Mouse (Mus musculus) bone marrow macrophage, adult 2 months (primary cell): ENCODE measurements at regions not wholly inside any gene's neighbourhood (a gene's known extent, or its start where the extent isn't known, plus 50 kb on each side); places are given as distances from the start of the nearest gene placed in this dataset.
A peak's percentile ranks its signal among the peaks of the same experiment; 100 is the strongest.

Experiments
- H3K27ac ChIP-seq: 2 replicates; pipeline ENCODE4 v1.5.1; 2012; ENCODE audit warnings: low read depth, low read length; ENCODE audit not compliant: insufficient read depth
- H3K4me1 ChIP-seq: 2 replicates; pipeline ENCODE4 v1.6.1; 2012; ENCODE audit warnings: low read length; ENCODE audit not compliant: control insufficient read depth, insufficient read depth
- H3K4me3 ChIP-seq: 2 replicates; pipeline ENCODE4 v1.5.1; 2012; ENCODE audit warnings: mild to moderate bottlenecking, low read length, moderate library complexity; ENCODE audit not compliant: insufficient read depth
- CTCF ChIP-seq: IDR thresholded peaks from 2 replicates; pipeline ENCODE4 v1.5.1; 2012; ENCODE audit warnings: low read depth, mild to moderate bottlenecking, low read length, moderate library complexity
- POLR2A ChIP-seq: IDR thresholded peaks from 2 replicates; pipeline ENCODE4 v1.6.1; 2012; ENCODE audit warnings: mild to moderate bottlenecking, low read depth, low read length, borderline replicate concordance

DNA sequence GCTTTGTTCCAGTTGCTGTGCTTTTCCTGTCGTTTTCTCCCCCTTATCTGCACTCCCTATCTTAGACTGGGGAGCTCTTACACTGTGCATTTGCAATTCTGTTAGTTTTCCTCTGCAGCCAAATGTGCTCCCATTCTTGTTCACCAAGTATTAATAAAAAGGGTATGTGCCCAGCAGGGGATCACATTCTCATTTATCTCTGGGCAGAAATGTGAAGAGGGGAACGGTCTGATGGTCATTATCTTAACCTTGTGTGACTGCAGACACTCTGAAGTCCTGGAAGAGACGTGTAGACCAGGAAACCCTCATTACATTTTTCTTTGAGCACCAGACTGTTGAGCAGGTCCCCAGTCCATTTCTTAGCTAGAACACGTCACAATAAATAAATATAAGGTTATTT lies 336.6 kb downstream of the Rnd3 start:
- no peak overlapping the region for H3K27ac ChIP-seq
- no peak overlapping the region for H3K4me3 ChIP-seq
- TF ChIP-seq POLR2A, result no peak
- no peak for TF ChIP-seq CTCF
- H3K4me1 ChIP-seq, result peaks cover 12% of the 10 kb centered on the region

- Histone ChIP-seq H3K4me1 (peaks cover 14% of the 10 kb centered on the region), H3K27ac (no peak overlapping the region), H3K4me3 (no peak overlapping the region)
- TF ChIP-seq CTCF (no peak), POLR2A (no peak)
Measured at GRCm38 (mm10) chr2:50810336-50811066, 338.4 kb downstream of the Rnd3 start.

DNA sequence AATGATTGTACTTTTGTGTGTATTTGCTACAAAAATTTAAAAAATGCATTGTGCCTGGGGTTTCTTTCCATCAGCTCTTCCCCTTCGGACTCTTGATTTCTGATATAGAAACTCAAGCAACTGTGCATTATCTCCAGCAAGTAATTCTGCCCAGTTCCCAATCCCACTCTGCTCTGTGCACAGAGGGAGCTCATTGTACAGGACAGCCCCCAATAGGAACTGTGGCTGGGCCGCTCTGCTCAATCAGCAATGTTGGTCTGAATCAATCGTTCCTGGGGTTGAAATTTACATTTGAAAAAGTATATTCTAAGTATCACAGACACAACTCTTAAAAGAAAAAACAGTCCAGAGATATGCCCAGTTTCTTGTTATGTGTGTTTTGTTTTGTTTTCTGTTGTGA lies 339.1 kb downstream of the Rnd3 start:
- no peak overlapping the region for H3K27ac ChIP-seq
- TF ChIP-seq CTCF (no peak), POLR2A (no peak)
- no peak overlapping the region for H3K4me3 ChIP-seq
- H3K4me1 ChIP-seq, result peaks cover 15% of the 10 kb centered on the region

GRCm38 (mm10) chr2:50807162-50807960 lies 341.6 kb downstream of the Rnd3 start:
- TF ChIP-seq POLR2A (no peak), CTCF (no peak)
- Histone ChIP-seq H3K4me1 (0 out of 2 replicates have a peak, but pooled peaks cover 2% of the 10 kb centered on the region), H3K27ac (no peak overlapping the region), H3K4me3 (no peak overlapping the region)

GRCm38 (mm10) chr2:50805645-50806044 lies 343.3 kb downstream of the Rnd3 start:
- no peak overlapping the region for H3K27ac ChIP-seq
- 0 out of 2 replicates have a peak, but pooled peaks cover 2% of the 10 kb centered on the region for H3K4me1 ChIP-seq
- H3K4me3 ChIP-seq, result no peak overlapping the region
- TF ChIP-seq POLR2A (no peak), CTCF (no peak)

DNA sequence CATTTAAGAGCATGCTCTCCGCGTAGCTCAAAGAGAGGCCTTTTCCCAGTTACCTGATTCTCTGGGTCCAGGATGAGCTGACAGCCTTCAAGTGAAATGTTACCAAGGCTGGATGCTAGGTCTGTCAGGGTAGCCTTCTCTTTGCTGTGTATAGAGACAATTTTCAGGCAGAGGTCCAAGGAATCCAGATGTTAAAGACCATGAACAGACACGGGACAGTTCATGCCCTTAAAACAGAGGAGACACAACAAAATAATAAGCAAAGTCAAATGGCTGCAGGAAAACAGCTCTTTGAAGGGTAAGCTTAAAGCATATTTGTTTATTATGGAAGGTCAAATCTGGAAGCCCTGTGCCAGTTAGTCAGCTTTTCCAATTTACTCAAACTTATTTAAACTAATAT lies 352.8 kb downstream of the Rnd3 start:
- Histone ChIP-seq H3K4me1 (peaks cover 10% of the 10 kb centered on the region), H3K4me3 (no peak overlapping the region), H3K27ac (no peak overlapping the region)
- no peak for TF ChIP-seq CTCF
- TF ChIP-seq POLR2A, result no peak

DNA sequence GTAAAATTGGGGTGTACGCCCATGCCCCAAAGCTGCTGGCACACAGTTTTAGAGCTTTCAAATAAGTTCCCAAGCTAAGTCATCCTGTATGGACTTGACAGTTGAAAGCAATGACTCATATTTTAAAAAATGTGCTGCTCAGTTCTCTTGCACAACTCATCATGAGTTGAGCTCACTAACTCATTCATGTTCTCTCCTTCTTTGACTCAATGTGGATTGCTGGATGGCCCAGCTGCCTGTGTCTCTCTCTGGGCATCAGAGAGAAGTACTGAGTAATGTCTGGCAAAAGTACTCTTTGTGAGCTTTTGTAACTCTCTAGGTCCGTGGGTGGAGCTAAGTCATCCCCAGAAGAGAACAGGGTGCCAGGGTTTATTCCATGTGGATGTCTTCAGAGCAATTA lies 355.3 kb downstream of the Rnd3 start:
- Histone ChIP-seq H3K27ac (0 out of 2 replicates have a peak overlapping the region, but pooled peaks have one; percentile 0), H3K4me3 (no peak overlapping the region), H3K4me1 (peaks cover 17% of the 10 kb centered on the region)
- TF ChIP-seq POLR2A (no peak), CTCF (no peak)

GRCm38 (mm10) chr2:50793067-50793466 lies 355.8 kb downstream of the Rnd3 start:
- H3K4me1 ChIP-seq, result peaks cover 17% of the 10 kb centered on the region
- no peak overlapping the region for H3K27ac ChIP-seq
- TF ChIP-seq CTCF (no peak), POLR2A (no peak)
- no peak overlapping the region for H3K4me3 ChIP-seq

- no peak overlapping the region for H3K4me3 ChIP-seq
- no peak overlapping the region for H3K27ac ChIP-seq
- TF ChIP-seq CTCF, result no peak
- TF ChIP-seq POLR2A, result no peak
- peaks cover 20% of the 10 kb centered on the region for H3K4me1 ChIP-seq
Measured at GRCm38 (mm10) chr2:50789051-50789651, 359.8 kb downstream of the Rnd3 start.

DNA sequence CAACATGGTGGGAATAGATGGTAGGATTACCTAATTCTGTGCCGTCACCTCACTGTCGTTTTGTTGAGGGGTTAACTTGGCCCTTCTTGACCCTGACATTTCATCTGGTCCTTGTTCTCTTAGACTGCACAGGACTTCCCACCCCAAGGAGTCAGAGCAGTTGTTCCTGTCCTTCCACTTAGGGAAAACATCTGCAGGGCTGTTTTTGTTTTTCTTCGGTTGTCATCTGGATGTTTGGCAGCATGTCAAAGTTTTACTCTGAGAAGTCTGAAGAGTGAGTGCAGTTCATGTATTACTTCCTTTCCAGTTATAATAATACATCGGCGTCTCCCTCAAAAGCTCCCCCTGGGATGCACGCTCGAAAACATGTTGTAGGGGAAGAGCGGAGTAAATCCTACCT lies 376.8 kb downstream of the Rnd3 start:
- TF ChIP-seq POLR2A (no peak), CTCF (no peak)

More for the DNA sequence above, 376.8 kb downstream of the Rnd3 start:
- H3K4me1 ChIP-seq, result no peaks in the 10 kb centered on the region
- no peak overlapping the region for H3K27ac ChIP-seq
- no peak overlapping the region for H3K4me3 ChIP-seq
